Mouse (Mus musculus) layer of hippocampus, adult 2 months (tissue): ENCODE data around the gene Ankrd22. TPM values are rescaled to one million over a fixed set of nuclear protein-coding genes. Genes with fewer than 3 reads are reported as not detected.

Experiments used
- DNase-seq, 2 experiments: peaks; one replicate each; pipeline ENCODE4 v3.0.0; 2022; ENCODE audit warnings: low spot score in 2 of 2
- H3K27ac ChIP-seq: fragments of 200-600 bp; 2 replicates; pipeline ENCODE4 v1.8.1; 2022
- H3K4me3 ChIP-seq: fragments of 200-600 bp; 2 replicates; pipeline ENCODE4 v1.8.1; 2022; ENCODE audit warnings: mild to moderate bottlenecking
- CTCF ChIP-seq: fragments of 200-600 bp; conservative IDR thresholded peaks from 2 replicates; pipeline ENCODE4 v1.8.1; 2022; ENCODE audit warnings: antibody characterized with exemption, mild to moderate bottlenecking, moderate library complexity
- total RNA-seq, 2 experiments: library from RNA; stranded (reverse); gene quantifications; 2 replicates each; pipeline ENCODE4 v1.2.3; 2021

Gene Ankrd22
- total RNA-seq, 2 experiments from 2014 or later: not detected

DNA sequence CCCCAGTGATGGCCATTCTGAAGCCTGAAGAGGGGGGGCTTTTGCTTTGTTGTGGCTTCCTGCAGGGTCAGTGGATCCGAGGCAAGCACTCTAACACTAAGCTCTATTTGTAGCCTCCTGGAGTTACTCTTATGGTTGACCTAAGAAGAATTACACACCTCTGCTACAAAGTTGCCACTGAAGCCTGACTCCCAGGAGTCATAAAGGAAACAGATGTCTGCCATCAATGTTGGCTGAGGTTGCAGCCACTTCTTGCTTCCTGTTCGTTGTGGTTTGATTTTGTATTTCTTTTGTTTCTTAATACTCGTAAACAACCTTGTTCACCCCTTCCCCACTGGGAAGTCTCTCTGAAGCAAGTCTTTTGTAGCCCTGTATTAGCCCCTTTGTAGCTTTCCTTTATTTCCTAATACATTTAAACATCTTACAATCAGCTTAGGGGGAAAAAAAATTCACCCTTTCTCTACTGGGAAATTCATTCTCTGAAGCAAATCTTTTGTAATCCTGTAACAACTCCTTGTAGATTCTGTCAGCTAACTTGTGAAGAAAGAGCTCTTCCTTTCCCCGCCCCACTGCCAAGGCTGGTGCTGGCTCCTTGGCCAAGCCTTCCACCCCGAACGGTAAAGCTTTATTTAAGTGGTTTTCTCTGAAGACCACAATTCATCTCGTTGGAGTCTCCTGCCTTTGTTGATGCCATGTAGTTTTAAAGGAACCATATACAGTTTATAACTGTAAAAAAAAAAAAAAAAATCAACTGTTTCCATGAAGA lies 2.2 kb upstream of the Ankrd22 start:
- Histone ChIP-seq H3K4me3 (no peak overlapping the region), H3K27ac (no peak overlapping the region)
- TF ChIP-seq CTCF: no peak
- DNase-seq: no peak

- TF ChIP-seq CTCF: no peak
- Histone ChIP-seq H3K27ac (no peak overlapping the region), H3K4me3 (no peak overlapping the region)
- DNase-seq: no peak
Measured at GRCm38 (mm10) chr19:34166386-34166785, 533 bp upstream of the Ankrd22 start.

- Histone ChIP-seq H3K4me3 (no peak overlapping the region), H3K27ac (no peak overlapping the region)
- TF ChIP-seq CTCF: no peak
- no peak for DNase-seq
Measured at GRCm38 (mm10) chr19:34162693-34163092, 3.2 kb downstream of the Ankrd22 start.

- peak in 1 of 2 experiments; percentile 7 for DNase-seq
- Histone ChIP-seq H3K27ac (no peak overlapping the region), H3K4me3 (no peak overlapping the region)
- TF ChIP-seq CTCF: no peak
Measured at GRCm38 (mm10) chr19:34153263-34154144, 12.3 kb downstream of the Ankrd22 start.

DNA sequence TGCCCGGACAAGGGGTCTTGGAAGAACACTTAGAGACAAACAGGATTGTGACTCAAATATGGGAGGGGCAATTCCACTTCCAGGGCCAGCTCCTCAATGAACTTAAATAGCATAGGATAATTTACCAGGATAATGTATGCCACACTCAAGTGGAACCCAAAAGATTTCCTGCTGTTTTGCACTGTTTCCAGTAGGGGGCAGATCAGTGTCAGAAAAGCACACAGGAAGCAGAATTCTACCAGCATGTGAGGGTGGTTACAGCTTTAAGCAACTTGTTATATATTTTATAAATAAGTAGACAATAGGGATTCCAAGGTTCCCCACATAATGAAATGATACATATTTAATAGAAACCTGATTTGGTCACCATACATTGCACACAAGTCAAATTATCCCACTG lies 13.9 kb downstream of the Ankrd22 start:
- peak; percentile 18 to 28 for DNase-seq
- no peak overlapping the region for H3K27ac ChIP-seq
- peak; percentile 88 for TF ChIP-seq CTCF
- H3K4me3 ChIP-seq: no peak overlapping the region

DNA sequence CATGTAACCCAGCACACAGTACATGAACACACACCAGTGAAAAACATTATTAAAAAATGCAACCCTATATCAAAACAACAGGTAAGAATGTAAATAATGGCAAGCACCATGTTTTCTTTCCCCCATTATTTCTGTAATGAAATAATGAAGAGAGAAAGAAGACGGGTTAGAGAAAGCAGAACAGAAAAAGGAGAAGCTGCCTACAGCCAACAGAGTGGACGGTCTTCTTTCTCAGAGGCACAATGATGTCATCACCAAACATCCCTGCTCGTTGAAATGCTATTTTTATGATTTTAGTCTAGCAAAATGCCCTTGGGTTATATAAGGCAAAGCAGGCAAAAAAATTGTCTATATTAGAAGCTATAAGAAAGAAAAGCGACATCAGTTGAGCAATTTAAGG lies 17.4 kb downstream of the Ankrd22 start:
- no peak overlapping the region for H3K4me3 ChIP-seq
- no peak for TF ChIP-seq CTCF
- H3K27ac ChIP-seq: no peak overlapping the region
- DNase-seq: no peak

DNA sequence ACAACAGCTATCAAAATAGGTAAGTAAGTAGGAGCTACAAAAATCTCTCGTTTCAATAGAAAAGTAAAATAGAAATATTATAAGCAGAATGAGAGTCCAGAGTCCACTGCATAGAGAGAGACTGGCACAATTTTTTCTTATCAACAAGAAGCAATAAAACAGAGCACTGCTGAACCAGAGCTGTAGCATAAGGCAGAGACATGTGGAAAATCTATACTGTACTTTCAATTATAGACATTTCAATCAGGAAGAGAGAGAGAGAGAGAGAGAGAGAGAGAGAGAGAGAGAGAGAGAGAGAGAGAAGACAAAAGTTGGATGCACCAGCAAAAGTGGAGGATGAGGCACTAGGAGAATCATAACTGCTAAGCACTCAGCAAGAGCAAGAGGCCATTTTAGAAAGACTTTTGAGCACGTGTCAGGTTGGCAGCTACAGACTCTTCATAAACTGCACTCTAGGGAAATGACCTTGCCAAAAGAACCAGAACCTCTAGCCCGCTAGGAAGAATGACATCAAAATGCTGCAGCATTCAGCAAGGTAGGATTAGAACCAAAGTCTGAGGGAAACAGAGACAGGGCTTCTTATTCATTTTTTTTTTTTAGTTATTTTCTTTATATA lies 26.3 kb downstream of the Ankrd22 start:
- H3K27ac ChIP-seq: no peak overlapping the region
- no peak for TF ChIP-seq CTCF
- no peak overlapping the region for H3K4me3 ChIP-seq
- DNase-seq: no peak

- TF ChIP-seq CTCF: peak; percentile 17
- Histone ChIP-seq H3K27ac (no peak overlapping the region), H3K4me3 (no peak overlapping the region)
- no peak for DNase-seq
Measured at GRCm38 (mm10) chr19:34138720-34139430, 27.0 kb downstream of the Ankrd22 start.

GRCm38 (mm10) chr19:34120107-34120731 lies 45.6 kb downstream of the Ankrd22 start:
- Histone ChIP-seq H3K4me3 (no peak overlapping the region), H3K27ac (no peak overlapping the region)
- DNase-seq: no peak
- TF ChIP-seq CTCF: no peak

DNA sequence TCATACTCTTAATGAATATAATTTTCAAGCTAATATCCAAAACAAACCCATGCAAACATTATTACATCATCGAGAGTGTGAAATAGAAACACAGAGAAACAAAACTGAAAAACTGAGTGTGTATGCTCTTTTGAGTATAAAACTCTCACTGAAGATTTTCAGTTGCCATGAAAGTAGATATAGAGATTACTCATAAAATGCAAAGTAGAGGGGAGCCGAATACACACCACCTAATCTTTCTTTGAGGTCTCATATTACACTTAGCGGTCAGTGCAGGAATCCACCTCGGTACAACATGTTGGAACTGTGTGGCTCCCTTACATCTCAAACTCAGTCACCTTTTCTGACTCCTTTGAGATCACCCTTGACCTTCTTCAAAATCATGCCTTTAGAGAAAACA lies 46.2 kb downstream of the Ankrd22 start:
- Histone ChIP-seq H3K27ac (no peak overlapping the region), H3K4me3 (no peak overlapping the region)
- no peak for TF ChIP-seq CTCF

DNA sequence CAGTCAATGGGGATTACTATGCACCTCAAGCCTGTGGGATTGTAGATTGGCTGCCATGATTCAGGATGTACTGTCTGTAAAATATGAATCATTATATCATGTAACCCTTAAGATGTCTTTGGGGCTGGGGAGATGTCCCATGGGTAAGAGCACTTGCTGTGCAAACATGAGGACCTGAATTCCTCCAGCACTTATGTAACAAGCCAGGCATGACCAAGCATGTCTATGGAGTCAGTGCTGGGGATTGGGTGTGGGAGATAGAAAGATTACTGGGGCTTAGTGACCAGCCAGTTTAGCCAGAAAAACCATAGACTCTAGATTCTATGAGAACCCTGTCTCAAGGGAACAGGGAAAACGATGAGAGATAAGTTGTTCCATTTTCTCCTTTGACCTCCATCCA lies 46.8 kb downstream of the Ankrd22 start:
- DNase-seq: no peak
- no peak overlapping the region for H3K4me3 ChIP-seq
- no peak for TF ChIP-seq CTCF
- no peak overlapping the region for H3K27ac ChIP-seq

More for the DNA sequence above, 46.2 kb downstream of the Ankrd22 start:
- no peak for DNase-seq

GRCm38 (mm10) chr19:34104841-34105240 lies 61.0 kb downstream of the Ankrd22 start:
- H3K27ac ChIP-seq: no peak overlapping the region
- TF ChIP-seq CTCF: no peak
- no peak overlapping the region for H3K4me3 ChIP-seq
- DNase-seq: no peak
